Mouse (Mus musculus) thymus, postnatal 36 days (tissue): Measurements from ENCODE around the gene Tmem206.

ENCODE experiments used
- DNase-seq, 2 experiments: peaks; one replicate each; pipeline ENCODE4 v3.0.0; 2022; ENCODE audit warnings: mixed read lengths in 2 of 2

The Tmem206 gene

GRCm38 (mm10) chr1:191325726-191326232, at the start of gene Tmem206:
Tmem206 (plus strand) TSS chr1:191325912.
- DNase-seq: peak; percentile 95 to 97

- no peak for DNase-seq
These were observed 49.5 kb upstream of the Tmem206 start for GRCm38 (mm10) chr1:191276181-191276580.

- DNase-seq: no peak
These were observed 48.1 kb upstream of the Tmem206 start for GRCm38 (mm10) chr1:191277549-191278059.

GRCm38 (mm10) chr1:191278324-191278723, 47.4 kb upstream of the Tmem206 start:
- no peak for DNase-seq

- no peak for DNase-seq
These were observed 44.5 kb upstream of the Tmem206 start for GRCm38 (mm10) chr1:191281171-191281570.

GRCm38 (mm10) chr1:191282319-191282718, 43.4 kb upstream of the Tmem206 start:
- no peak for DNase-seq

GRCm38 (mm10) chr1:191283110-191284040, 42.3 kb upstream of the Tmem206 start:
- DNase-seq: no peak

GRCm38 (mm10) chr1:191284502-191284901, 41.2 kb upstream of the Tmem206 start:
- no peak for DNase-seq

- DNase-seq: peak; percentile 52 to 55
These were observed 37.0 kb upstream of the Tmem206 start for GRCm38 (mm10) chr1:191288762-191289161.

GRCm38 (mm10) chr1:191292348-191292747, 33.4 kb upstream of the Tmem206 start:
- DNase-seq: no peak

- DNase-seq: no peak
These were observed 32.7 kb upstream of the Tmem206 start for GRCm38 (mm10) chr1:191293051-191293450.

GRCm38 (mm10) chr1:191293996-191294795, 31.5 kb upstream of the Tmem206 start:
- no peak for DNase-seq

GRCm38 (mm10) chr1:191295784-191296183, 29.9 kb upstream of the Tmem206 start:
- no peak for DNase-seq

GRCm38 (mm10) chr1:191296445-191296844, 29.3 kb upstream of the Tmem206 start:
- no peak for DNase-seq

GRCm38 (mm10) chr1:191298304-191298703, 27.4 kb upstream of the Tmem206 start:
- no peak for DNase-seq

- DNase-seq: peak; percentile 24 to 36
These were observed 26.3 kb upstream of the Tmem206 start for GRCm38 (mm10) chr1:191299215-191299942.

- no peak for DNase-seq
These were observed 23.8 kb upstream of the Tmem206 start for GRCm38 (mm10) chr1:191301903-191302302.

GRCm38 (mm10) chr1:191303736-191304135, 22.0 kb upstream of the Tmem206 start:
- DNase-seq: no peak

GRCm38 (mm10) chr1:191304216-191304615, 21.5 kb upstream of the Tmem206 start:
- DNase-seq: no peak

GRCm38 (mm10) chr1:191305610-191306009, 20.1 kb upstream of the Tmem206 start:
- no peak for DNase-seq

- no peak for DNase-seq
These were observed 19.4 kb upstream of the Tmem206 start for GRCm38 (mm10) chr1:191306316-191306715.

- no peak for DNase-seq
These were observed 17.8 kb upstream of the Tmem206 start for GRCm38 (mm10) chr1:191307766-191308455.
